Mouse (Mus musculus) CD4-positive helper T cell, adult 2 months (primary cell): ENCODE measurements around the gene Cc2d2b.

Source experiments
- DNase-seq: peaks from one replicate; pipeline ENCODE4 v3.0.0-alpha.2; 2012; ENCODE audit warnings: low read depth, missing footprints, low spot score

Gene Cc2d2b

GRCm38 (mm10) chr19:40831416-40832201, 83.1 kb downstream of the Cc2d2b start:
- no peak for DNase-seq

GRCm38 (mm10) chr19:40832361-40832760, 83.8 kb downstream of the Cc2d2b start:
- DNase-seq = no peak

- DNase-seq = no peak
Observed at GRCm38 (mm10) chr19:40834436-40834835, 85.9 kb downstream of the Cc2d2b start.

GRCm38 (mm10) chr19:40838205-40838604, 89.7 kb downstream of the Cc2d2b start:
- DNase-seq = no peak

GRCm38 (mm10) chr19:40840303-40840702, 91.8 kb downstream of the Cc2d2b start:
- DNase-seq = no peak

- DNase-seq = no peak
Observed at GRCm38 (mm10) chr19:40841083-40841482, 92.5 kb downstream of the Cc2d2b start.

- DNase-seq = no peak
Observed at GRCm38 (mm10) chr19:40841593-40841992, 93.0 kb downstream of the Cc2d2b start.

GRCm38 (mm10) chr19:40844731-40845130, 96.2 kb downstream of the Cc2d2b start:
- no peak for DNase-seq

GRCm38 (mm10) chr19:40849391-40849790, 100.8 kb downstream of the Cc2d2b start:
- DNase-seq = no peak

GRCm38 (mm10) chr19:40859555-40859954, 111.0 kb downstream of the Cc2d2b start:
- no peak for DNase-seq

- no peak for DNase-seq
Observed at GRCm38 (mm10) chr19:40868284-40868683, 119.7 kb downstream of the Cc2d2b start.

GRCm38 (mm10) chr19:40869425-40870105, 121.0 kb downstream of the Cc2d2b start:
- DNase-seq = no peak

- DNase-seq = peak; percentile 86
Observed at GRCm38 (mm10) chr19:40872955-40873665, 124.6 kb downstream of the Cc2d2b start.
